Mouse (Mus musculus) myocyte (in vitro differentiated cells): ENCODE measurements around the gene Olfr1198. TPM values are rescaled to one million over a fixed set of nuclear protein-coding genes. Genes with fewer than 3 reads are reported as not detected.

Experiments used
- H3K27me3 ChIP-seq: one replicate; pipeline ENCODE4 v1.6.1; 2011; ENCODE audit not compliant: control insufficient read depth, insufficient read depth, insufficient read length
- H3K36me3 ChIP-seq: one replicate; pipeline ENCODE4 v1.6.1; 2011; ENCODE audit not compliant: control insufficient read depth, insufficient read depth
- H3K4me2 ChIP-seq: one replicate; pipeline ENCODE4 v1.6.1; 2011; ENCODE audit warnings: low read depth, control low read depth
- H3K4me3 ChIP-seq: one replicate; pipeline ENCODE4 v1.5.1; 2011; ENCODE audit warnings: mild to moderate bottlenecking, control low read depth, moderate library complexity
- H3K79me2 ChIP-seq: one replicate; pipeline ENCODE4 v1.6.1; 2011; ENCODE audit not compliant: control insufficient read depth, insufficient read depth
- H3ac ChIP-seq: one replicate; pipeline ENCODE4 v1.6.1; 2011; ENCODE audit not compliant: control insufficient read depth, insufficient read length
- CEBPB ChIP-seq: IDR thresholded peaks from 2 replicates; pipeline ENCODE4 v1.6.1; 2011; ENCODE audit warnings: mild to moderate bottlenecking, moderate library complexity; ENCODE audit not compliant: poor library complexity, insufficient read depth, severe bottlenecking
- E2F4 ChIP-seq: IDR thresholded peaks from one replicate; pipeline ENCODE4 v1.6.1; 2011; ENCODE audit warnings: mild to moderate bottlenecking, control low read depth, moderate library complexity; ENCODE audit not compliant: insufficient read depth
- MYOD1 ChIP-seq, 3 experiments: IDR thresholded peaks; one replicate each; pipeline ENCODE4 v1.6.1; 2011; ENCODE audit warnings: control low read depth in 2 of 3, low read depth in 2 of 3, mild to moderate bottlenecking in 2 of 3, moderate library complexity in 1 of 3; ENCODE audit not compliant: insufficient read length in 2 of 3, control insufficient read depth in 1 of 3
- MYOG ChIP-seq, 3 experiments: IDR thresholded peaks; one replicate each; pipeline ENCODE4 v1.6.1; 2011; ENCODE audit warnings: control low read depth in 2 of 3, low read depth in 2 of 3, mild to moderate bottlenecking in 2 of 3; ENCODE audit not compliant: insufficient read length in 2 of 3, control insufficient read depth in 1 of 3, insufficient read depth in 1 of 3
- POLR2A ChIP-seq: IDR thresholded peaks from one replicate; pipeline ENCODE4 v1.6.1; 2011; ENCODE audit warnings: low read depth, mild to moderate bottlenecking, control low read depth, moderate library complexity; ENCODE audit not compliant: insufficient read length
- POLR2AphosphoS2 ChIP-seq: IDR thresholded peaks from one replicate; pipeline ENCODE4 v1.6.1; 2011; ENCODE audit warnings: low read depth, control low read depth; ENCODE audit not compliant: insufficient read length
- REST ChIP-seq: IDR thresholded peaks from one replicate; pipeline ENCODE4 v1.6.1; 2011; ENCODE audit warnings: mild to moderate bottlenecking, control low read depth, moderate library complexity; ENCODE audit not compliant: insufficient read depth, insufficient read length
- SRF ChIP-seq: IDR thresholded peaks from one replicate; pipeline ENCODE4 v1.6.1; 2011; ENCODE audit warnings: low read depth; ENCODE audit not compliant: control insufficient read depth, insufficient read length
- TCF12 ChIP-seq: IDR thresholded peaks from one replicate; pipeline ENCODE4 v1.6.1; 2011; ENCODE audit warnings: mild to moderate bottlenecking, control low read depth; ENCODE audit not compliant: poor library complexity, insufficient read depth, severe bottlenecking
- USF1 ChIP-seq: IDR thresholded peaks from one replicate; pipeline ENCODE4 v1.6.1; 2011; ENCODE audit warnings: low read depth, mild to moderate bottlenecking, control low read depth, moderate library complexity
- polyA plus RNA-seq: library from polyadenylated mRNA; unstranded; fragments of >200 nt; fragmentation: generic; extraction: Trizol; gene quantifications from one replicate; pipeline ENCODE4 v1.2.1, GENCODE M21; 2012; ENCODE audit warnings: missing spikeins

Olfr1198 gene
- polyA plus RNA-seq, 1 experiment: not detected

GRCm38 (mm10) chr2:88732266-88732665 lies 18.9 kb downstream of the Olfr1198 start, which contains the start of gene Olfr1197:
Gene Olfr1197 (minus strand): TSS chr2:88732366.
- no peaks in the 10 kb centered on the region for H3K27me3 ChIP-seq
- no peaks in the 10 kb centered on the region for H3K79me2 ChIP-seq
- no peak for TF ChIP-seq USF1
- no peak for TF ChIP-seq SRF
- no peak for TF ChIP-seq REST
- no peak for TF ChIP-seq CEBPB
- TF ChIP-seq POLR2AphosphoS2: no peak
- TF ChIP-seq TCF12: no peak
- TF ChIP-seq MYOD1 (IDR thresholded peaks at IDR 0.05; ENCODE audit: control insufficient read depth in 1 of 3, insufficient read length in 2 of 3, low read depth in 2 of 3): no peak
- no peak for TF ChIP-seq MYOG (IDR thresholded peaks at IDR 0.05; ENCODE audit: control insufficient read depth in 1 of 3, insufficient read depth in 1 of 3, insufficient read length in 2 of 3, low read depth in 2 of 3)
- TF ChIP-seq POLR2A: no peak
- no peak for TF ChIP-seq E2F4
- H3K36me3 ChIP-seq: no peaks in the 10 kb centered on the region
- no peak within 1 kb of the TSS for H3ac ChIP-seq
- H3K4me3 ChIP-seq: no peak within 1 kb of the TSS
- H3K4me2 ChIP-seq: no peak within 1 kb of the TSS

- Histone ChIP-seq H3ac (no peak within 1 kb of the TSS), H3K4me3 (no peak within 1 kb of the TSS), H3K4me2 (no peak within 1 kb of the TSS), H3K27me3 (no peaks in the 10 kb centered on the region), H3K79me2 (no peaks in the 10 kb centered on the region), H3K36me3 (no peaks in the 10 kb centered on the region)
- no peak for TF ChIP-seq USF1
- TF ChIP-seq SRF: no peak
- TF ChIP-seq POLR2AphosphoS2: no peak
- TF ChIP-seq MYOG (IDR thresholded peaks at IDR 0.05; ENCODE audit: control insufficient read depth in 1 of 3, insufficient read depth in 1 of 3, insufficient read length in 2 of 3, low read depth in 2 of 3): no peak
- TF ChIP-seq TCF12: no peak
Observed at GRCm38 (mm10) chr2:88704497-88704896, 46.7 kb downstream of the Olfr1198 start, which contains the start of gene Olfr1196. Gene Olfr1196 (minus strand): TSS chr2:88704597.

Other genes starting within 250 kb of the Olfr1198 start
- not detected for gene Olfr1186, start 232.8 kb downstream of the Olfr1198 start, polyA plus RNA-seq
- not detected for gene Olfr1188, start 194.4 kb downstream of the Olfr1198 start, polyA plus RNA-seq
- gene Olfr1189, start 164.9 kb downstream of the Olfr1198 start, polyA plus RNA-seq: not detected
- gene Olfr1191-ps1, start 110.8 kb downstream of the Olfr1198 start, polyA plus RNA-seq: not detected
- gene Olfr1192-ps1, start 102.9 kb downstream of the Olfr1198 start, polyA plus RNA-seq: not detected
- gene Olfr1193, start 75.7 kb downstream of the Olfr1198 start, polyA plus RNA-seq: not detected
- gene Olfr1195, start 62.2 kb downstream of the Olfr1198 start, polyA plus RNA-seq: not detected
- not detected for gene Olfr1196, start 46.8 kb downstream of the Olfr1198 start, polyA plus RNA-seq
- not detected for gene Olfr1197, start 19.0 kb downstream of the Olfr1198 start, polyA plus RNA-seq
- gene Olfr1199, start 9.1 kb upstream of the Olfr1198 start, polyA plus RNA-seq: not detected
- not detected for gene Olfr1200, start 19.1 kb upstream of the Olfr1198 start, polyA plus RNA-seq
- not detected for gene Olfr1201, start 41.7 kb upstream of the Olfr1198 start, polyA plus RNA-seq
- gene Olfr1202, start 63.1 kb upstream of the Olfr1198 start, polyA plus RNA-seq: not detected
- not detected for gene Olfr1205, start 78.4 kb upstream of the Olfr1198 start, polyA plus RNA-seq
- gene Olfr1204, start 97.9 kb upstream of the Olfr1198 start, polyA plus RNA-seq: not detected
- gene Olfr1206, start 111.9 kb upstream of the Olfr1198 start, polyA plus RNA-seq: not detected
- not detected for gene Olfr1208, start 150.9 kb upstream of the Olfr1198 start, polyA plus RNA-seq
- gene Olfr1209, start 163.8 kb upstream of the Olfr1198 start, polyA plus RNA-seq: not detected
- not detected for gene Olfr1211, start 186.7 kb upstream of the Olfr1198 start, polyA plus RNA-seq
- gene Olfr1212, start 202.6 kb upstream of the Olfr1198 start, polyA plus RNA-seq: not detected
- not detected for gene Gm13762, start 228.9 kb upstream of the Olfr1198 start, polyA plus RNA-seq
- not detected for gene Olfr1214, start 241.3 kb upstream of the Olfr1198 start, polyA plus RNA-seq